Mouse (Mus musculus) right cerebral cortex, adult 18-20 months (tissue): ENCODE results near the gene Cxcl9.
A peak's percentile ranks its signal among the peaks of the same experiment; 100 is the strongest.

ENCODE experiments used
- DNase-seq: peaks from one replicate; pipeline ENCODE4 v3.0.0; 2022; ENCODE audit warnings: mixed read lengths

Cxcl9 gene

DNA sequence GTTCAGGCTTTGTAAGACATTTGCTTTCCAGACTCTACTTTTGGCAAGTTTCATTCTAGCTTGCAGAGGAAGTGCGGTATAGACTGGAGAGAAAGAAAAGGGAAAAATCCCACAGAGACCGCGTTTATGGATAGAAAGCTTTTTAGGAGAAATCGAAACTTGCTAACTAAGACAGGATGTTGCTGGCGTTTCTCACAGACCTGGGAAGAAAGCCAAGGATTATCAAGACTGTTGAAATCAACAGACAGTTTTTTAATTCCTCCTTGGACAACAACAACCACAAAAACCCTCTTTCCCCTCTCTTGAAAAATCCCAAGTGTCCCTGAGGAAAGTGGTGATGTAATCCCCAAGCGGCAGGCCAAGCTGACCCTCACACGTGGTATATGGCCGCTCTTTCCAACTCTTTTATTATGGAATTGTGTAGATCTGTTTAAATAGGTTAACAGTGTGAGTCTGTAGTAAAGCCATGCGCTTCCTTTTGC is 4.5 kb upstream of the Cxcl9 start:
- DNase-seq = no peak

DNA sequence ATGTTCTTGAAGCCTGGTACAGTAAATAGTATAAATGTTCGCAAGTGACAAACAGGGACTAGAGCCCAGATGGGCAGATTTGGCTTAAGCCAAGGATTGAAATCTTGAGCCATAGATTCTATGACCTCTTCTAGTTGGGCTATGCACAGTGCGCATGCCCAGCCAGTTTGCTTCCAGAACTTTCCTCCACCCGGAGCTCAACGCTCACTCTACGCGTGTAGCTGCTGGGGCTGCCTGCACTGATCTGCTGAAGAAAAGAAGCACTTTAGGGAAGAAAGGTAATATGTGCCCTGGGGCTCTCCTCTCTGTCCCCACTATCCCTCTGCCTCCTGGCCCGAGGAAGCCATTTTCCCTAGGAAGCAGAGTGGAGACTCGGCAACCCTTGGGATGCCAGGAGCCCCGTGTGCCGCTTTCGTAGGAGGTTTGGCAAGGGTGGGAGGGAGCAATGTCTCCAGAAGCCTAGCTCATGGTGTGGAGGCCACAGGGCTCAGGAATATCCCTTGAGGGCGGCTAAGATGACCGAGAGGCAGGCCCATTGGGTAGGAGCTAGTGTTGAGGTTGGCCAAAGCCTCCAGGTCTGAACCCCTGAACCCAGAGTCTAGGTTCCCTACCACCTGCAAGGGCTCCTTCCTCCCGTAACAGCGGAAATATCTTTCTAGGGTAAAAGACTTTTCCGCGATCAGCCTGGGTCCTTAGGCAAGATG is 3.9 kb upstream of the Cxcl9 start, which contains the start of gene Art3:
Gene Art3 (plus strand): TSS at position 193 of the 704 bp plus-strand sequence.
- DNase-seq = no peak

DNA sequence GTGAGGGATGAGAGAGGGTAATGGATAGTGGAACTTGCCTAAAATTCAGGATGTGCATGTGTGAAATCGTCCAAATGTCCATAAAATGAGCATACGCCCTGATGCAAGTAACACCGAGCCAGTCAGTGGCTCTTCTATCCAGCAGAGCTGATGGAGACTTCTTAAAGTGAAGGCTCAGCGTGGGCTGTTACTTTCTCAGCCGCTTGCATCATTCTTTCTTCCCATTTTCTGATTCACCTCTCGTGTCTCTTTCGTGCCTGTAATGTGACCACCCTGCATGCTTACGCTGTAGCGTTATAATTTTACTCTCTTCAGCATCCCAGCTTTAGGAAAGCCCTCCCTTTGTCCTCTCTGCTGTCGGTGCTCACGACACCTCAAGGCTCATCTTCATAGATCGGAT is 3.2 kb upstream of the Cxcl9 start:
- no peak for DNase-seq

DNA sequence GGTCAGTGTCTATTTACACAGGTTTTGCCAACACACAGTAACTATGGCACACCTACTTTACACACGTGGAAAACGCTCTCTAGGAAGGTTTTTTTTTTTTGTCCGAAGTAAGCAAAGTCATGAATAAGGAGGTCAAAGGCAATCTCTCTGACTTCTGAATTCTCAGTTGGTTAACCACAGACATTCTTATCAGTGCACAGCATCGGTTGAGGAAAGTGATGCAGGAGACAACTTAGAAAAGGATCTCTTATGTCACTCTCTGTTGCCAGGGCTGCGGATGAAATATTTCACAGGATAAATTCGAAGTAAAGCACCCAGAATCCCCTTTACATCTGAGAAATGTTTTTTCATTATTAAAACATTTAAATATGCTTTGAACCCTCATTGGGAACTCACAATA is 512 bp downstream of the Cxcl9 start:
- no peak for DNase-seq

DNA sequence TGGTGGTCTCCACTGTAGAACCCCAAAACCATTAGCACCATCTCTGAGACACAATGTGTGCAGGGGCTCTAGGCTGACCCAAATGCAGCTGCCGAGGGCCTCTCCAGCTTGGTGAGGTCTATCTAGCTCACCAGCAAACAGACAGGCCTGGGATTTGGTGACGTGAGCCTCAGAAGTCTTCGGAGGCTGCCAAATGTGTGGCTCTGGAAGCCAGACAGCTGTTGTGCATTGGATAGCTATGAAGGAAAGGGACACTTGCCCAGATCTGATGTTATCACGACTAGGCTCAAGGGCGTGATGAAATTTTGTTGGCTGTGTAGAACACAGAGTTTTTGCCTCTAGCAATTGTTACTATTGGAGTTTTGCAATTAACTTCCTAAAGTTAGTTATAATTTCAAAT is 4.6 kb downstream of the Cxcl9 start:
- no peak for DNase-seq

DNA sequence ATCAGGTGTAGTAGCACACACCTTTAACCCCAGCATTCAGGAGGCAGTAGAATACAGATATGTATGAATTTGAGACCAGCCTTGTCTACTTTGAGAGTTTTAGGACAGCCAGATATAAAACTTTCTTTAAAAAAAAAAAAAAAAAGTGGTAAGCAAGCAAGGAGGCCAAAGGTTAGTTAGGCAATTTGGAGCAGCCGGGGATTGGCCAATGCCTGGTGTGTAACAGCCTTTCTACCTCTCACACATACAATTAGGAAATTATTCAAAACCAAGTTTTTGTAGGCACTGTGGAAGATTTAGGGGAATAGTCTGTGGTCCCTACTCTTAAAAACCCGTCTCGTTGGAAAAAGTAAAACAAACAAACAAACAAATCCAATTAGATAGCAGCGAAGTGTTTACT is 5.3 kb downstream of the Cxcl9 start:
- no peak for DNase-seq

DNA sequence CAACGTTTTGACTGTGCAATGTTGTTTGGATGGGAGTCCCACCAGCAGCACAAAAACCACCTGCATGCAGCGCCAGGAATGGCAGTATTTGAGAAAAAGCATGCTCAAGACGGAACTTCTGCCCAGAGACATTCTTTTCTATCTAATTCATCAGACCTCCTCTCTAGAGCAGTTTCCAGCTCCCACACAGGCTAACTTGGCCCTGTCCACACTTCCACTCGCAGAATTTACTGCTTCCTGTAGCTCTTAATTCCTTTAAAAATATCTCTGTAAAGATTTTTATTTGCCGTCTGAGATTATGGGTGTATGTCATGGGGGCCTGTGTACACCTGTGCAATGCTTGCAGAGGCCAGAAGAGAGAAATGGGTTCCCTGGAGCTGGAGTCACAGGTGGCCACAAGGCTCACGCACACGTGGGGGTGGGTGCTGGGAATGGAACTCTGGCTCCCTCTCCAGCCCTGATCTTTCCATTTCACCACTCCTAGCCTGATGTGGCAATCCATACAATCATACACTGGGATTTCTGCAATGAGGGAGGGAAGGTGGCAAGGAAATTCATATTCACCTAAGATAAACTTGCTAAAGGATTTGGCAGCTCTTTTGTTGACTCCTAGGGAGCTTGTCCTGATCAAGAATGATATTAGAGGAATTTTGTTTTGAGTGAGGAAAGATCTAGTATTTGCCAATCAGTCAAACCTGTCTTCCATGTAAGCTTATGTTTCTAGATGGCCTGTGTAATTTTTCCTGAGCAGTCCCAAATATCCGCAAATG is 6.1 kb downstream of the Cxcl9 start:
- DNase-seq = no peak

DNA sequence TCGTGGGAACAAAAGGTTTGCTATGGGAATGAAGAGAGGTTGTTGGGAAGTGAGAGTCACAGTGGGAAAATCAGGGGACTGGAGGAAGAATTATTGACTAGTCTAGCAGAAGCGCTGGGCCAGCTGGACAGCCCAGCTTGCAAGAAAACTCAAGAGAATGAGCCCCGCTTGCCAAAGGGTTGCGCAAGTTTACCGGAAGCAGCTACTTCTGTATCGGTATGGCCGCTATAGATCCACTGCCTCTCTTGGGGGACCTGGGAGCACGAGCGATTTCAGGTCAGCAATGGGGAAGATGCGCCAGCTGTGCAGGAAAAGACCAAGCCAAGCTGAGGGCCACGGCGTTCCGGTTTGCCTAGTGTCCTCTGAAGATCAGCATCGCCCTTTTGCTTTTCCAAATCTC is 9.3 kb downstream of the Cxcl9 start:
- DNase-seq = no peak

DNA sequence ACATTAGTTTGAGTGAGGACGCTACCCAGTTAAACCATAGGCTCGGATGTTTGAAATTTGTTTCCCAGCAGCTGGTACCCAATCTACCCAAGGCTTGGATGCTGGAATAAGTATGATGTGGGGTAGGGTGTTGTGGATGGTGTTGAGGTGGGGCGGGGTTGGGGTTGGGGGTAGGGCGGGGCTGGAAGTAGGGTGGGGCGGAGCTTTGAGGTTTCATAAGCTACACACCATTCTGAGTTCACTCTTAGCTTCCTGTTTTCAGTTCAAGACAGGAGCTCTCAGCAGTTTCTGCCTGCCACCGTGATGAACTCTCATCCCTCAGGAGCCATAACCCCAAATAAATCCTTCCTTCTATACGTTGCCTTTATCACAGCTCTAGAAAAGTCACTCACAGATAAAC is 9.8 kb downstream of the Cxcl9 start:
- DNase-seq = no peak

DNA sequence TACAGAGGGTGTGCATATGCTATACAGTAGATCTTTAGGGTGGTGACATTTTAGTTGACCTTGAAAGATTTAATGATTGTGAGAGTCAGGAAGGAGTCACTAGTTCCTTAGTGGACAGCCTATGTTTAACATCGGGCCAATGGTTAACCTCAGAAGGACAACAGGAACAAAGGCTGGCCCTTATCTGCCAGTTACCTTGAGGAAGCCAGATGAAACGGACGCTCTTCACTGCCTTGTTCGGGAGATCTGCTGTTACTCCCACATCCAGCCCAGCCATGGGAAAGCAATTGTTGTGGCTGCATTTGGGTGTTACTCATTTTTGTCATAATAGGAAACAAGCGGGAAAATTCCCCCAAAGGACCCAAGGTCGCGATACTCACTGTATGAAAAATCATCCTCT is 14.1 kb downstream of the Cxcl9 start:
- DNase-seq = no peak

DNA sequence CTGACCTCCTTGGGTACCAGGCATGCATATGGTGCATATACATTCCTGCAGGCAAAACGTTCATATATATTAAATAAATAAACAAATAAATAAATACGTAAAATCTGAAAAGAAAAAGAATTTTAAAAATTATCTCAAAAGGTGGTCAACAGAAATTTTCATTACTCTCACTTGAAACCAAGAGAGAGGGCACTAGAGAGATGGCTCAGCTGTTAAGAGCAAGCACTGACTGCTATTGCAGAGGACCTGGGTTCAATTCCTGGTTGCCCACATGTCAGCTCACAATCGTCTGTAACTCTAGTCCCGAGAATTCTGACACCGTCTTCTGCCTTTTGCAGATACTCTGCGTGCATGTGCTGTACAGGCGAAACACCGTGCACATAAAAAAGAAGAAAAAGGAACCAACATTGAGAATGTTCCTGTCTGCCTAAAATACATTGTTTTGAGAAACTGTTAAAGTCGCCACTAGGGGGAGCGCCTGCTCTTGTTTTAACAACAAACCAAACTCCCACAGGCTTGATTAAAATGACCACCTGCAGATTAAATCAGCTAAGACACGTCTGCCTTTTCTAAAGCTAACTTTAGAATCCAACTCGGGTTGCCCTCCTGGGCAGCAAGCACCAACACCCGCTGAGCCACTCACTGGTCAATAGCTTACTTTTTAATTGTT is 15.7 kb downstream of the Cxcl9 start:
- peak; percentile 81 for DNase-seq

DNA sequence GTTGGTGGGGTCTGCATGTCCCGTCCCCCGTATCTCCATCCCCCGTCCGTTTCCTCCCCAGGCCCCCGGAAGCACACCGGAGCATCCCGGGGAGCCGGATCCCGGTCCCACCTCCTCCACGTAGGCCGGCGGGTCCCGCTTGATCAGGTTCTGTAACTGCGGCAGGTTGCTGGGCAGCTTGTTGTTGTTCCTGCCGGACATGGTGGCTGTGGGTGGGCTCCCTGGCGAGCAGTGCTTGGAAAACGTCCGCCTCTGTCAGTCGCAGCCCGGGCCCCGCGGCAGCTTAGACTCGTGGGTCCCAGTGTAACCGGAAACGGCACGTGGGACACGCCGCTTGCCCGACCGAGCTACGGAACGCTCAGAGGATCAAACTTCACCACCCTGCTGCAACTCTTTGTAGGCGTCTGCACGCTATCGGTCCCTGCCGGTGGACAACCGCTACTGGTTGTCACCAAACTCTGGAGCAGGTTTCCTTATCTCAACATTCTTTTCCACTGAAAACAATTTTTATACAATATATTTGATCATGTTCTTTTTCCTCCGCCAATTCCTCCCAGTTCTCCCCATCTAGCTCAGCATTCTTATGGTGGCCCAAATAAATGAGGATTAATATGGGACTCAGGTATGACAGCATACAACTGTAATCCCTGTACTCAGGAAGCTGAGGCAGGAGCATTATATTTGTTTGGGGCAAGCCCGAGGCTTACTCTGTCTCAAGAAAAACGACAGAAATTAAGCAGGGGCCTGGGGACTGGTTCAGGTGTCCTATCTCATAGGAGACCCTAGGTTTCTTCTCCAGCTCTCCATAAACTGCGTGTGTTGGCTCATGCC is 18.0 kb downstream of the Cxcl9 start, which contains the start of gene Sdad1:
Gene Sdad1 (minus strand): TSS at position 799 of the 831 bp plus-strand sequence.
- peak; percentile 96 for DNase-seq

DNA sequence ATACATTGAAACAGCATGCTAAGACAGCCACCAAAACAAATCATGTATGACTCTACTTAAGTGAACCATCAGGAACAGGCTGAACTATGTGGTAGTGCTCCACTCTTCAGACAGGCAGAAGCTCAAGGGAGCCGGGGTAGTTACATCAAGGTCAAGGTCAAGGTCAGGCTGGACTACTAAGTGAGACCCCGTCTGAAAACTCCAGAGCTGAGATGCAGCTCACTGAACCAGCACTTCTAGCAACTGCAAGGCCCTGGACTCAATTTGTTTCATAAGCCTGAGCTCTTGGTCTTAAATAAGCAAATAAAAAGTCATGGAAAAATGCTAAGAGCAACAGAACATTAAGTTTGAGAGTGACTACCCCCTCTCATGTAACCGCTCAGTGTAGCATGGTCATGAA is 23.6 kb downstream of the Cxcl9 start:
- no peak for DNase-seq

DNA sequence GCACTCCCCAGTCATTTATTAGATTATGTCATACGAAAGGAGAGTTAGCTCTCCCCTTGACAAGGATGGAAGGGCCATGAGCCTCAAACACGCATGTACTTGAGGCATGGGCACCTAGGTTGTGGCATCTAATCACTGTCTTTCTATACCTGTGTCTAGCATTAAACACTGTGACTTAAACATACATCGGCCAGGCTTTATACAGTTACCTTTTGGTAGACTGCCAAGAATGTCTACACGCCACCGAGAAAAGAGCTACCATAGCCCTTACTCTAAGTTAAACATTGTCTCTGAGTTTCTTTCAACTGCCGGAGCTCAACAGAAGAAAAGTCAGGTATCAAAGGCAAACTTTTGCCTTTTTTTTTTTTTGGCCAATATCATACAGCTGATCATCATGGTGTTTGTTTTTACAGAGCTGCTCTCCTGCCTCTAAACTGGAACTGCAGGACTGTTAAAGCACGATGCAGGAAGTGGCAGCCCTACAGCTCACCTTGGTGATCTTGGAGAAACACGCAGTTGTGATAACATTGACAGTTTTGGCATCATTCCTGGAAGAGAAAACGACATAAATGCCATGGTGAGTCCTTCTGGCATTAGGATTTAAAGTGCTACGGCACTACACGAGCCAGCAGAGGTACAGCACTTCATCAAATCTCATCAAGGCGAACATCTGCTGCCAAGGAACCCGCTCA is 25.6 kb downstream of the Cxcl9 start:
- DNase-seq = no peak

DNA sequence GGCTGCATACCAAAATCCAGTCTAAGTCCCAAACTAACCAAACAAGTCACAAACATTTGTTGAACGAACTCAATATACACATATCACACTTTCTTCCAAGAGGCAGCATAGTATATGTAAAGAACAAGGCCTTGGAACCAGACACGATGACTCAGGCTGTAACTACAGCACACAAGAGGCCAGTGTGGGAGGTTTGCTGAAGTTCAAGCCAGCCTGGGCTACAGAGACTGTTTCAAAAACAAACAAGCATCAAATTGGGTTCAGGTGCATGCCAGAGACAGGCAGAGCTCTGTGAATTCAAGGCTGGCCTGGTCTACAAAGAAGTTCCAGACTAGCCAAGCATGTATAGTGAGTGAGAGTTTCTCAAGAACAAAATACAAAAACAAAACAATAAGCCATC is 33.4 kb downstream of the Cxcl9 start:
- DNase-seq = no peak

DNA sequence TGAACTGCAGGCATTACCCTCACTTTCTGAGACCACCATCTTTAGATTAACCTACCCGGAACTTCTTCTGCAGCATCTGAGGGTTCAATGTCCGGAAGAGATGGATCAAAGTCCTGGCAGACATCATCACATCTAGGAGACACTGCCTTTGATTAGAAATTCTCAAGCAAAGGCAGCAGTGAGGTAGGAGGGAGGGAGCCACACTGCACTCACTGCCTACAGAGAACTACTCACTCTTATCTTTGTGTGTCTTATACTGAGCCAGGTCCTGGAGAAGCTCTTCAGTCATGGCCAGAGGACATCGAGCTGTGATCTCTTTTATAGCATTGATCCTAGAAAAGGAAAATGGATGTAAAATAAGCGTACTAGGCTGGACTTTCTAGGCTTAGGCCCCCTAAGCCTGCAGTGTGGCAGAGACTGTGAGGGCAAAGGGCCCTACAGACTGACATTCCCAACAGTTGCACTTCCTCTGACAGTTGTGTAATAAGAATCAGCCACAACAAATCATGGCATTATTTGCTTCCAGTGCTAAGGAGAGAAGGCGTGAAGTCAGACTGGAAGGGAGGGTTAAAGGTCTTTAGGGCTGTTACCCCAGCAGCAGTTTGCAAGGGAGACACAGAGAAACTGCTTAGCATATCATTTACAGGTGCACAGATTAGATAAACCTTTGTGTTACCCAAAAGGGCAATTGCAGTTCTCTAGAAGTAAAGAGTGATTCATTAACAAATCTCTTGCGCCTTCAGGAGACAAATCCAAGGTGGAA is 36.0 kb downstream of the Cxcl9 start:
- no peak for DNase-seq

DNA sequence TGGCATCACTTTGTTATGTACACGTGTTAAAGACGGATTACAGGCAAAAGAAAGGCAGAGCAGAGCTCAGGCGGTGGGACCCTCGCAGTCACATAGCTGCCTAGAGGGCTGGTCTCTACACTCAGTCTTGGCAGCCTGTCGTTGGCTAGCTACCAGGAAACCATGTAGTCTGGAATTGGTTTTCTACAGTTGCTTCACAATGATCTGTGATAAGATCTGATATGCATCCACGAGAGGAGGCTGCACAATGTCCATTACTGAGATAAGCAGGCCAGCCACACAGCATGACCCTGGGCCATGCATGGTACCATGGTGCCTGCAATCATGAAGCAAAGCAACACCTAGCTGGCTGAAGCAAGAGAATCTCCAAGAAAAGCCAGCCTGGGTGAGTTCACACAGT is 40.0 kb downstream of the Cxcl9 start:
- DNase-seq = no peak

DNA sequence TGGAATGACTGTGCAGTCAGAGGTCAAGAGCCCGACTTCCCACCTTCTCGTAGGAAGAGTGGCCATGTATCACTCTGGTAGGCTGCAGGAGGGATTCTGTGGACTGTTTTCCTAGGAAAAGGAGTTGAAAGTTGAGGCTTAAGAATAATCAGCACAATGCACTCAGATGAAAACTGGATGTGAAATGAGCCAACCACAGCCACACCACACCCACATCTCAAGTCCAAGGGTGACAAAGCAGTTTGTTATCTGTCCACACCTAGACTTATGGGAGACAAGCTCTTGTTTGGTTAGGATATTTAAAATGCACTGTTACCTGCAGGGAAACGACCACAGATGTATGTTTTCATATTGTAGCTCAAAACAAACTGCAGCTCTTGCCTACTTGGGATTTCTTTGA is 44.8 kb downstream of the Cxcl9 start:
- no peak for DNase-seq

DNA sequence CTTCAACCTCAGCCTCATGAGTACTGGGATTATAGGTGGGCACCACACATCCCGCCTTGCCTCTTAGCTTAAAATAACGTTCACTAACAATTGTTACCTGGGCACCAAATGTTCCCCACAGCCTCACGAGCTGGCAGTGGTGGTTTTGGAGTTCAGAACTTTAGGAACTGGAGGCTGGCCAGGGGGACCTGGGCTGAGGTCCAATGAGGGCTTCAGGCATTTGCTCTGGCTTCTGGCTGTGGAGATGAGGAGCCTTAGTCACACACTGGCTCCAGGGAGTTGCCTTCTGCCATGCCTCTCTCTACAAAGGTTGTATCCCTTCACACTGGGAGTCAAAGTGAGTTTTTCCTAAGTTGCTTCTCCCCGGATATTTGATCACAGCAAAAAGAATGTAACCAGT is 45.3 kb downstream of the Cxcl9 start:
- DNase-seq = no peak

DNA sequence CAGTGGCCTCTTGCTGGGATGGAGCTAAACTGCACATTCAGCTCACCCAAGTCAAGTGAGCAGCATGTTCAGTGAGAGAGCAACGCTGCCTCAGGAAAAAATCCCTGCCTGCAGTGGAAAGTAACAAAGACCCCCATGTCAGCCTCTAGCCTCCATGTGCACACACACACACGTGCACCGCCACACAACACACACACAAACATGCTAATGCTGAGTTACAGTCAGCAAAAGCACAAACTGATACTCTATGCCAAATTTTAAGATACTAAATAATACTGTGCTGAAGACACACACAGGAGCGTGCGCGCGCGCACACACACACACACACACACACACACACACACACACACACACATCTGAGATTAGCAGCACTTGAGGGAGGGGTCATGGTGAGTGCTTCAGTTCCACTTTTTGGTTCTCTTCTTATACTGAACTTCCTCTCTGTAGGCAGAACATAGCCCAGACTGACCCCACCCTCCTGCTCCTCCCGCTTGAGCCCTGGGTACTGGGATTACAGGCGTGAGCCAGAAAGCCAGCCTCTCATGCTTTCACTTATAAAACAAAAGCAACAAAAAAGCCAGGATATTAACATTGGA is 48.8 kb downstream of the Cxcl9 start:
- no peak for DNase-seq
